Mouse (Mus musculus): Measurements from ENCODE around the gene Stoml2.

Stoml2 gene

GRCm38 (mm10) chr4:43031237-43031995, at the start of gene Stoml2:
Stoml2 (minus strand) TSS chr4:43031710.
- peak; percentile 86 to 95 for DNase-seq (ENCODE audit: low spot score in 2 of 2)

- DNase-seq (ENCODE audit: low spot score in 2 of 2): no peak
Observed at GRCm38 (mm10) chr4:43078071-43078718, 46.7 kb upstream of the Stoml2 start.

GRCm38 (mm10) chr4:43074923-43075322, 43.4 kb upstream of the Stoml2 start:
- no peak for DNase-seq (ENCODE audit: low spot score in 2 of 2)

DNA sequence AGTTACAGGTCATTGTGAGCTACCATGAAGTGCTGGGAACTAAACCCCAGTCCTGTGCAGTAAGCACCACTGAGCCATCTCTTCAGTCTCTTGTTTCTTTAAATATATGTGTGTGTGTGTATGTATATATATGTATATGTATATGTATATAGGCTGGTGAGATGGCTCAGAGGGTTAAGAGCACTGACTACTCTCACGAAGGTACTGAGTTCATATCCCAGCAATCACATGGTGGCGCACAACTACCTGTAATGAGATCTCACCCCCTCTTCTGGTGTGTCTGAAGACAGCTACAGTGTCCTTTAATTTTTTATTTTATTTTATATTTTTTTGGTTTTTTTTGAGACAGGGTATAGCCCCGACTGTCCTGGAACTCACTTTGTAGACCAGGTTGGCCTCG, 34.0 kb upstream of the Stoml2 start:
- no peak for DNase-seq (ENCODE audit: low spot score in 2 of 2)

DNA sequence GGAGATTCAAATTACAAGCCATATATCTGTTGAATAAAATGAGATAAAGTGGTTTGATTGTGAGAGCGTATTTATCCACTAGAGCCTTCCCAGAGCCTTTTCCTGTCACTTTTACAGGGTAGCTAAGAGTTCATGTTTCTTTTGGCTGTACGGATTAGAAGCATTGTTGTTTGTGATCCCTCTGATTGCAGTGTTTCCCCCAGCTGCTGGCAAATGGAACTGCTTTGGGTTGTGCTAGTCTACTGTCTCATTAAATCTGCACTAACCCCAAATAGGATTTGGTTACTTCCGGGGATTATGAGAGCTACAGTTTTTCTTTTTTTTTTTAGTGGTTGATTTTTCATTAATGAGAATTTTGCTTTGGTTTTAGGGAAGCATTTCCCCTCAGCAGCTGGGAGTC, 28.8 kb upstream of the Stoml2 start:
- DNase-seq (ENCODE audit: low spot score in 2 of 2): no peak

DNA sequence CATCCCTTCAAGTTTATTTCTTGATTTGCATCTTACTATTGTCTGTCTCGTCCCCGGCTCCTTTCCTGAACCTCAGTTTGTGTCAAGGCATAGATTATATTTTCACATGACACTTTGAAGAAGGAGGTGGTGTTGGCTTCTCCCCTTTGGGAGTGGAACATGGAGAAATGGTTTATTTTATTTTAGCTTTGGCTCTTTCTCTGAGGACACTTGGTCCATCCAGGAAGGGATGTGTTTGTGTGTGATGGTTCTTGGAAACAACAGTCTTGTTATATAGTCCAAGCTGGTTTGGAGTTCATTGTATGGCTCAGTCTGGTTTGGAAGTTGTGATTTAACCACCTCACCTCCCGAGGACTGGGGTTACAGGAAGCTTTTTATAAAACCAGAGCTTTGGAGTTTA, 28.2 kb upstream of the Stoml2 start:
- DNase-seq (ENCODE audit: low spot score in 2 of 2): no peak

GRCm38 (mm10) chr4:43058753-43059654, 27.5 kb upstream of the Stoml2 start, which contains the start of gene Unc13b:
Unc13b (plus strand) TSS chr4:43058953.
- DNase-seq (ENCODE audit: low spot score in 2 of 2): peak; percentile 47 to 80

- DNase-seq (ENCODE audit: low spot score in 2 of 2): no peak
Observed at GRCm38 (mm10) chr4:43058392-43058752, 26.9 kb upstream of the Stoml2 start.

GRCm38 (mm10) chr4:43057654-43058053, 26.1 kb upstream of the Stoml2 start:
- no peak for DNase-seq (ENCODE audit: low spot score in 2 of 2)

DNA sequence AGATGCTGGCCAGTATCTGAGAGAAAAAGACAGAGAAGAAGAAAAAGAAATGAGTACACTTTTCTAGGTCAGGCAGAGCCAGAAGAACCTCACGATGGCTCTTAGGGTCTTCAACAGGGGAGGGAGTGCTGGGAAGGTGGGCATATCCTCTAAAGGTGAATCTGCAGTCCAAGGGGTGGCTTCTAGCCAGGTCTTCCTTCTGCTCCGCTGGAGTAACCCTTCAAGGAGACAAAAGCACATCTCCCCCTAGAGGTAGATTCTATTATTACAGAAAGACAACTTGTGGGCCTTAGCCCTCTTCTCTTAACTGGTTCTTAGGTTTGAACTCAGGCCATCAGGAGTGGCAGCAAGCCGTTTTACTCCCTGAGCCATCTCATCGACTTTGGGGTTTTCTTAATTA, 21.1 kb upstream of the Stoml2 start:
- no peak for DNase-seq (ENCODE audit: low spot score in 2 of 2)

DNA sequence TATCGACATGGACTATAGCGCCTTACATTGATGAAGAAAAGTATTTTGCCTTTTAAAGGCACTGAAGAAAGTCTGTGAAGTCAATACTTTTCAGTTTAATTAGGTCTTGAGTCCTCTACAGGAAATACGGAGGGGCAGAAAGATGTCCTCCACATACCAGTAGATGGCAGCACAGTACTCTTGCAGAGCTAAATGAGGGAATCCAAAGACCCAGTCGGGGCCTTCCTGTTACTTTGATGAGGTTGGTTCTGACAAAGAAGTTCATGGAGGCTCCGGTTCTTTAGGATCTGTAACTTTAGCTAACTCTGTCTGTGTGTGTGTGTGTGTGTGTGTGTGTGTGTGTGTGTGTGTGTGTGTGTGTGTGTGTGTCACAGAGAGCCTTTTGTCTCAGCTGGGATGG, 15.7 kb upstream of the Stoml2 start:
- peak in 1 of 2 experiments; percentile 73 for DNase-seq (ENCODE audit: low spot score in 2 of 2)

DNA sequence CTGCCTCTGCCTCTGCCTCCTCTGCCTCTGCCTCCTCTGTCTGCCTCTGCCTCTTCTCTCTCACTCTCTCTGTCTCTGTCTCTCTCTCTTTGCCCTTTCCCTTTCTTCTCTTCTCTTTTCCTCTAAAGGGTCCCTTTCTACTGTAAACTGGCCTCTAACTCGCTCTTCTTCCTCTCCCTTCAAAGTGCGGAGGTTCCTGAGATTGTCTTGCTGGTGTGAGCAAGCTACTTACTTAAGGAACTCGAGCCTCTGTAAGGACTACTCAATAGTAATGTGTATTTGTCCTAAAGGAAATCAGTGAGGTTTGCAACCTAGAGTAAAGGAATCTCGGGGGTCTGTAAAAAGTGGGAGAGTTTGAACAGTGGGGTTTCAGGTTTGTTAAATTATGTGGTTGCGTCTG, 15.1 kb upstream of the Stoml2 start:
- DNase-seq (ENCODE audit: low spot score in 2 of 2): no peak

DNA sequence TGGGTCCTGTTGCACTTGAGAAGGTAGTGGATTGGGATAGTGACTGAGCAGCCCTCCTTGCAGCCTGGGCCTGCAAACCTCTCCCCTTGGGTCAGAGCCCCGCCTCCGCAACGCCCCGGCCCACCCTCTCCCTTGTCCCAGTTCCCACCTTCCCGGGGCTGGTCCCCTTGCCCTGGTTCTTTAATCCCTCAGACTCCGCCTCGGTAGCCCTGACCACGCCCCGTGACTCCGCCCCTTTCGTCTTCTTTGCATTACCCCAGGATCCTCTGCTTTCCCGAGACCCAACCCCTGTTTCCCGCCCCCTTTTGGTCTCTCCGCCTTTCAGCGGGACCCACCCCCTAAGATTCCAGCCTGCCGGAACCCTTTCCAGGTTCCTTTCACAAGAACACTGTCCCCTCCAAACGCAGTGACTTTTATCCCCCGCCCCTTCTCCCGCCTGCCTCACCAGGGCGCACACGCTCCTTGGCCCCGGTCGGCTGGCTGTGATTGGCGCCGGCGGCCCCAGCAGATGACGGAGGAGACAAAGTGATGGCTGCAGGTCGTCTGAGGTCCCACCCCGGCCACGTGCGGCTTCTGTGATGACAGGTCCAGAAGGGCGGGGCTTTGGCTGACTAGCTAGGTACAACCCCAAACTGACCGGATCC, 14.3 kb upstream of the Stoml2 start, which contains the start of gene Fam214b:
TSS of gene Fam214b (minus strand) at position 562 of the 644 bp plus-strand sequence.
- peak; percentile 85 to 95 for DNase-seq (ENCODE audit: low spot score in 2 of 2)

- DNase-seq (ENCODE audit: low spot score in 2 of 2): no peak
Observed at GRCm38 (mm10) chr4:43045285-43045658, 13.8 kb upstream of the Stoml2 start.

DNA sequence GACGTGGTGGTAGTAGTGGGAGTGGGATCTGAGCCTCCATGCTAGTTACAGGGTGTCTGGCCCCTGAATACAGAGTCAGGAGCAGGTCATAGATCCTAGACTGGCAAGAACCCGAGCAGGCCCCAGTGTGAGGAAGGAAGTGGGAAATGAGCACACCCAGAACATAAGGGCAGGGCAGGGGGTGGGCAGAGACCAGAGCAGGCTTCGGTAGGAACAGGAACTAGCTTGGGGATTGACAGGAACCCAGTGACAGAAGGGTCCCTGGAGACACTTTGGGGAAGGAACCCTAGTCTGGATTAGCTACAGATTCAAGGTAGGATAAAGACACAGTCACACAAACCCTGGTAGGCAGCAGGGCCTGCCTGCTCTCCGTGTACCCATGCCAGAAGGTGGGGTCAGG, 13.2 kb upstream of the Stoml2 start:
- DNase-seq (ENCODE audit: low spot score in 2 of 2): no peak

DNA sequence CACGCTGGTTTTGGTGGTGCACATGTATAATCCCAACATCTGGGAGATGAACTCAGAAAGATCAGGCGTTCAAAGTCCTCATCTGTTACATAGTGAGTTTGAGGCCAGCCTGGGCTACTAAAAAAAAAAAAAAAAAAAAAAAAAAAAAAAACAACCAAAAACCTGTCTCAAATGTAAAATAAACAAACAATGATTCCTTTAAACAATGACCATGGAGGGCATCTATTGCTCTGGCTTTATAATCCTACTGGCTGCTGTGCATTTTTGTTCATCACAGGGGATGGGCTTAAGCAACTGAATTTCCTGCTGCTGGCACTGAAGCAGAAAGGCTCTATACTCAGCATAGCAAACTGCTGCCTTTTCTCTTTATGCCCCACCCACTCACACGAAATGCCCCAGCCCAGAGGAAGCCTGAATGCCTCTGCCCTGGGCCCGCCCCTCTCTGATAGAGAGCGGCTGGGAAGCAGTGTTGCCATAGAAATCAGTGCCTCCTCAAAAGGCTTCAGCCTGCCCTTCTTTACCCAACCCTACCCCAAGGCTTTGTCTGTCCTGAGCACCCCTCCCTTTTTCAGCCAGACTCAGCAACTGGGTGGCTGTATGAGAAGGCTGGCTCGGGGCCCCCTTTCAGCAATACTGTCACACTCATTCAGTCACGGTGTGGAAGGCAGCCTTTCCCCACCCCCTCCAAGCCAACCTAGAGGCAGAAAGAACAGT, 12.3 kb upstream of the Stoml2 start:
- DNase-seq (ENCODE audit: low spot score in 2 of 2): peak; percentile 35 to 80

GRCm38 (mm10) chr4:43040881-43041547, 9.5 kb upstream of the Stoml2 start:
- DNase-seq (ENCODE audit: low spot score in 2 of 2): no peak

GRCm38 (mm10) chr4:43040114-43040572, 8.6 kb upstream of the Stoml2 start:
- peak; percentile 90 to 99 for DNase-seq (ENCODE audit: low spot score in 2 of 2)

GRCm38 (mm10) chr4:43039609-43040008, 8.1 kb upstream of the Stoml2 start:
- DNase-seq (ENCODE audit: low spot score in 2 of 2): peak in 1 of 2 experiments; percentile 57
